Mouse (Mus musculus): ENCODE measurements around the gene Dnase2a. TPM values are rescaled to one million over a fixed set of nuclear protein-coding genes. Genes with fewer than 3 reads are reported as not detected.

The Dnase2a gene
- polyA plus RNA-seq, 1 experiment from 2014 or later = 17.9 TPM

Small RNA genes within 50 kb of the gene (microRNA-seq; reads per million reads assigned to microRNA genes)
- not detected for gene Gm24197
- 1.8 reads per million for gene Mir7069

Other genes with a start within 250 kb of the Dnase2a start
- 73.1 and 83.4 TPM in 2 replicates for gene Ier2, start 245.7 kb upstream of the Dnase2a start, polyA plus RNA-seq (2014; fragmentation: Nextera tagmentation; extraction: Ambion mirVana)
- gene Trmt1, start 222.3 kb upstream of the Dnase2a start, polyA plus RNA-seq (2014; fragmentation: Nextera tagmentation; extraction: Ambion mirVana) = 64.6 and 65.7 TPM in 2 replicates
- gene Nacc1, start 220.7 kb upstream of the Dnase2a start, polyA plus RNA-seq (2014; fragmentation: Nextera tagmentation; extraction: Ambion mirVana) = 25.1 and 25.7 TPM in 2 replicates
- 4.6 and 5.0 TPM in 2 replicates for gene Lyl1, start 207.1 kb upstream of the Dnase2a start, polyA plus RNA-seq (2014; fragmentation: Nextera tagmentation; extraction: Ambion mirVana)
- 2.8 and 5.0 TPM in 2 replicates for gene G430095P16Rik, start 185.6 kb upstream of the Dnase2a start, polyA plus RNA-seq (2014; fragmentation: Nextera tagmentation; extraction: Ambion mirVana)
- gene Nfix, start 108.2 kb upstream of the Dnase2a start, polyA plus RNA-seq (2014; fragmentation: Nextera tagmentation; extraction: Ambion mirVana) = 37.8 and 40.5 TPM in 2 replicates
- gene Dand5, start 85.7 kb upstream of the Dnase2a start, polyA plus RNA-seq (2014; fragmentation: Nextera tagmentation; extraction: Ambion mirVana) = 7.1 and 7.6 TPM in 2 replicates
- 49.5 and 50.5 TPM in 2 replicates for gene Gadd45gip1, start 77.0 kb upstream of the Dnase2a start, polyA plus RNA-seq (2014; fragmentation: Nextera tagmentation; extraction: Ambion mirVana)
- 119 and 125 TPM in 2 replicates for gene Rad23a, start 67.9 kb upstream of the Dnase2a start, polyA plus RNA-seq (2014; fragmentation: Nextera tagmentation; extraction: Ambion mirVana)
- 669 and 791 TPM in 2 replicates for gene Calr, start 61.6 kb upstream of the Dnase2a start, polyA plus RNA-seq (2014; fragmentation: Nextera tagmentation; extraction: Ambion mirVana)
- gene Farsa, start 51.6 kb upstream of the Dnase2a start, polyA plus RNA-seq (2014; fragmentation: Nextera tagmentation; extraction: Ambion mirVana) = 83.7 and 88.9 TPM in 2 replicates
- gene Syce2, start 36.4 kb upstream of the Dnase2a start, polyA plus RNA-seq (2014; fragmentation: Nextera tagmentation; extraction: Ambion mirVana) = 65.4 and 77.8 TPM in 2 replicates
- 29.3 and 30.8 TPM in 2 replicates for gene Gcdh, start 14.6 kb upstream of the Dnase2a start, polyA plus RNA-seq (2014; fragmentation: Nextera tagmentation; extraction: Ambion mirVana)
- 2.3 and 2.4 TPM in 2 replicates for gene Klf1, start 6.6 kb upstream of the Dnase2a start, polyA plus RNA-seq (2014; fragmentation: Nextera tagmentation; extraction: Ambion mirVana)
- 2.2 and 3.2 TPM in 2 replicates for gene Mast1, start 28.8 kb downstream of the Dnase2a start, polyA plus RNA-seq (2014; fragmentation: Nextera tagmentation; extraction: Ambion mirVana)
- gene Rtbdn, start 38.4 kb downstream of the Dnase2a start, polyA plus RNA-seq (2014; fragmentation: Nextera tagmentation; extraction: Ambion mirVana) = 0.20 TPM in 1 of 2 replicates, not detected in the other
- gene Gm49661, start 60.9 kb downstream of the Dnase2a start, polyA plus RNA-seq (2014; fragmentation: Nextera tagmentation; extraction: Ambion mirVana) = not detected in 2 replicates
- 799 and 888 TPM in 2 replicates for gene Prdx2, start 61.0 kb downstream of the Dnase2a start, polyA plus RNA-seq (2014; fragmentation: Nextera tagmentation; extraction: Ambion mirVana)
- gene Rnaseh2a, start 61.2 kb downstream of the Dnase2a start, polyA plus RNA-seq (2014; fragmentation: Nextera tagmentation; extraction: Ambion mirVana) = 114 and 125 TPM in 2 replicates
- gene Junb, start 70.2 kb downstream of the Dnase2a start, polyA plus RNA-seq (2014; fragmentation: Nextera tagmentation; extraction: Ambion mirVana) = 16.9 and 23.4 TPM in 2 replicates
- gene Hook2, start 82.0 kb downstream of the Dnase2a start, polyA plus RNA-seq (2014; fragmentation: Nextera tagmentation; extraction: Ambion mirVana) = 34.5 and 34.6 TPM in 2 replicates
- 0.29 and 0.38 TPM in 2 replicates for gene Best2, start 106.0 kb downstream of the Dnase2a start, polyA plus RNA-seq (2014; fragmentation: Nextera tagmentation; extraction: Ambion mirVana)
- 101 and 103 TPM in 2 replicates for gene Asna1, start 116.7 kb downstream of the Dnase2a start, polyA plus RNA-seq (2014; fragmentation: Nextera tagmentation; extraction: Ambion mirVana)
- 132 and 136 TPM in 2 replicates for gene Trir, start 118.3 kb downstream of the Dnase2a start, polyA plus RNA-seq (2014; fragmentation: Nextera tagmentation; extraction: Ambion mirVana)
- gene Tnpo2, start 128.4 kb downstream of the Dnase2a start, polyA plus RNA-seq (2014; fragmentation: Nextera tagmentation; extraction: Ambion mirVana) = 19.0 and 26.5 TPM in 2 replicates
- gene Fbxw9, start 151.5 kb downstream of the Dnase2a start, polyA plus RNA-seq (2014; fragmentation: Nextera tagmentation; extraction: Ambion mirVana) = 31.9 and 32.6 TPM in 2 replicates
- not detected in 2 replicates for gene Gm5741, start 159.4 kb downstream of the Dnase2a start, polyA plus RNA-seq (2014; fragmentation: Nextera tagmentation; extraction: Ambion mirVana)
- 51.9 and 53.9 TPM in 2 replicates for gene Dhps, start 163.2 kb downstream of the Dnase2a start, polyA plus RNA-seq (2014; fragmentation: Nextera tagmentation; extraction: Ambion mirVana)
- 144 and 153 TPM in 2 replicates for gene Wdr83os, start 172.2 kb downstream of the Dnase2a start, polyA plus RNA-seq (2014; fragmentation: Nextera tagmentation; extraction: Ambion mirVana)
- gene Wdr83, start 172.7 kb downstream of the Dnase2a start, polyA plus RNA-seq (2014; fragmentation: Nextera tagmentation; extraction: Ambion mirVana) = 45.0 and 46.4 TPM in 2 replicates
- 41.5 and 45.9 TPM in 2 replicates for gene Man2b1, start 174.7 kb downstream of the Dnase2a start, polyA plus RNA-seq (2014; fragmentation: Nextera tagmentation; extraction: Ambion mirVana)
- gene Zfp791, start 214.5 kb downstream of the Dnase2a start, polyA plus RNA-seq (2014; fragmentation: Nextera tagmentation; extraction: Ambion mirVana) = 1.7 and 2.9 TPM in 2 replicates
- not detected in 2 replicates for gene Cks1brt, start 243.4 kb downstream of the Dnase2a start, polyA plus RNA-seq (2014; fragmentation: Nextera tagmentation; extraction: Ambion mirVana)

All from stomach, embryonic 14.5 days (tissue).